Comparison of ENCODE assay signal across 25 mouse cellular contexts in the genomic region with DNA sequence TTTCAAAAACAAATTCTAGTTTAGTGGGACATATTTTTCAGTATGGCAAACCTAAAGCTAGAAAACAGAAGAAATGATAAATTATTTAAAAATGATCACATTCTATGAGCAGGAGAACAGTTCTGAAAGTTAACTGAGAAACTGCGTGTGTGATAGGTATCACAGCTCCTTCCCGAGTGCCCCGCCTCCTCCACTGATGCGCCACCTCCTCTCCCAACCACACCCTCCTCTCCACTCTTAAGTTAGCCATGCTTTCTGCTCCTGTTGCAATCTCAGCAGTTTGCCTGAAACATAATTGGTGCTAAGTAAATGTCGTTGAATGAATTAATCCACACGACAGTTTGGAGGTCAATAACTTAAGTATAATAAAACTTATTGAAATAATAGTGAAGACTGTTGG.
"Had no signal": no experiment of that assay in that cellular context is flagged by ENCODE, and none has a peak within 500 bp of the region (broad histone marks: within the 10 kb centered on the region; RNA-seq: fewer than 3 reads in every experiment).

No protein-coding gene starts in this region.

- H3K4me2 ChIP-seq: heart, embryonic 12.5 days; hindbrain, embryonic 13.5 days; hindbrain, embryonic 15.5 days; kidney, embryonic 15.5 days; limb, embryonic 13.5 days; limb, embryonic 15.5 days had no signal

- ATAC-seq: forebrain, postnatal 0 days; hindbrain, postnatal 0 days; intestine, embryonic 16.5 days had no signal

- H3K27ac ChIP-seq: heart, adult 2 months; heart, embryonic 10.5 days; hindbrain, embryonic 10.5 days; hindbrain, embryonic 13.5 days; hindbrain, embryonic 15.5 days; hindbrain, postnatal 0 days; kidney, embryonic 15.5 days; kidney, postnatal 0 days; limb, embryonic 13.5 days; limb, embryonic 15.5 days had no signal

- H3K4me3 ChIP-seq: heart, adult 2 months; heart, embryonic 10.5 days; heart, embryonic 12.5 days; hindbrain, embryonic 10.5 days; hindbrain, embryonic 13.5 days; hindbrain, embryonic 15.5 days; kidney, embryonic 15.5 days; limb, embryonic 13.5 days; limb, embryonic 15.5 days had no signal

- H3K27me3 ChIP-seq: heart, embryonic 12.5 days; hindbrain, embryonic 13.5 days; hindbrain, embryonic 15.5 days; kidney, embryonic 15.5 days; limb, embryonic 13.5 days; limb, embryonic 15.5 days had no signal

- H3K9me3 ChIP-seq: heart, embryonic 10.5 days; heart, embryonic 12.5 days; kidney, embryonic 15.5 days; limb, embryonic 15.5 days had no signal

- H3K4me1 ChIP-seq: hindbrain, embryonic 10.5 days; limb, embryonic 13.5 days; limb, embryonic 15.5 days had no signal

- H3K36me3 ChIP-seq: hindbrain, embryonic 15.5 days had no signal

- DNase-seq: forebrain, postnatal 0 days; gastrocnemius, postnatal 14 days; gastrocnemius, postnatal 36 days; heart, adult 2 months; heart, postnatal 10 days; heart, postnatal 4 days; kidney, adult 11 months; kidney, adult 2 months; kidney, adult 9 months; kidney, postnatal 14 days; kidney, postnatal 36 days; layer of hippocampus, adult 9-11 months; layer of hippocampus, postnatal 36 days; left cerebral cortex, postnatal 4 days had no signal

- H3K9ac ChIP-seq: forebrain, postnatal 0 days; heart, embryonic 12.5 days; hindbrain, embryonic 13.5 days; hindbrain, embryonic 15.5 days; kidney, embryonic 15.5 days; limb, embryonic 13.5 days; limb, embryonic 15.5 days had no signal
